Mouse (Mus musculus) megakaryocyte, embryonic 14.5 days (primary cell): ENCODE results near the gene Dusp22.

ENCODE experiments used
- FLI1 ChIP-seq: IDR thresholded peaks from 2 replicates; pipeline ENCODE4 v1.6.1; 2012; ENCODE audit warnings: low read length, inconsistent platforms, mixed read lengths
- GATA1 ChIP-seq: IDR thresholded peaks from 3 replicates; pipeline ENCODE4 v1.6.1; 2012; ENCODE audit warnings: mixed read lengths, low read length, inconsistent platforms, borderline replicate concordance

- TF ChIP-seq FLI1 (no peak), GATA1 (no peak)
These were observed 55.3 kb downstream of the Dusp22 start for GRCm38 (mm10) chr13:30715060-30715459.
